Mouse (Mus musculus) hindbrain, embryonic 16.5 days (tissue): ENCODE measurements around the gene Mis18a. TPM values are rescaled to one million over a fixed set of nuclear protein-coding genes. Genes with fewer than 3 reads are reported as not detected.
A peak's percentile ranks its signal among the peaks of the same experiment; 100 is the strongest.

Source experiments
- ATAC-seq: fragments of 200-750 bp; cut with Nextera tagmentation; 2 replicates; pipeline ENCODE4 v1.8.0; 2017; ENCODE audit warnings: moderate TSS enrichment, moderate library complexity
- H3K27ac ChIP-seq: fragments of 300-500 bp; sonication (generic); 2 replicates; pipeline ENCODE4 v1.5.1; 2014; ENCODE audit warnings: low read depth, mild to moderate bottlenecking, control low read depth, low read length, moderate library complexity
- H3K27me3 ChIP-seq: fragments of 300-500 bp; sonication (generic); replicated peaks from 2 replicates; pipeline ENCODE4 v1.6.1; 2014; ENCODE audit warnings: low read length; ENCODE audit not compliant: control insufficient read depth, insufficient read depth
- H3K36me3 ChIP-seq: fragments of 300-500 bp; sonication (generic); 2 replicates; pipeline ENCODE4 v1.6.1; 2014; ENCODE audit warnings: mild to moderate bottlenecking, low read length, moderate library complexity, mixed read lengths; ENCODE audit not compliant: control insufficient read depth, insufficient read depth
- H3K4me1 ChIP-seq: fragments of 300-500 bp; sonication (generic); 2 replicates; pipeline ENCODE4 v1.6.1; 2014; ENCODE audit warnings: low read depth, low read length; ENCODE audit not compliant: control insufficient read depth, insufficient read depth
- H3K4me2 ChIP-seq: fragments of 300-500 bp; sonication (generic); 2 replicates; pipeline ENCODE4 v1.6.1; 2014; ENCODE audit warnings: mild to moderate bottlenecking, low read length, control low read depth, moderate library complexity
- H3K4me3 ChIP-seq: fragments of 300-500 bp; sonication (generic); 2 replicates; pipeline ENCODE4 v1.5.1; 2014; ENCODE audit warnings: mild to moderate bottlenecking, low read length, control low read depth, moderate library complexity
- H3K9ac ChIP-seq: fragments of 300-500 bp; sonication (generic); 2 replicates; pipeline ENCODE4 v1.6.1; 2014; ENCODE audit warnings: low read depth, mild to moderate bottlenecking, control low read depth, low read length, moderate library complexity
- H3K9me3 ChIP-seq: fragments of 300-500 bp; sonication (generic); 2 replicates; pipeline ENCODE4 v1.6.1; 2014; ENCODE audit warnings: mild to moderate bottlenecking, low read length, moderate library complexity; ENCODE audit not compliant: control insufficient read depth
- WGBS: fragments of 180-500 bp; shearing (Covaris S2); extraction: QIAGEN DNeasy Blood & Tissue Kit; methylation state at CpG from one replicate; pipeline ENCODE4 v1.1.7; 2014; 5-methylcytosine and 5-hydroxymethylcytosine counted together
- polyA plus RNA-seq: library from polyadenylated mRNA; unstranded; fragments of >200 nt; fragmentation: Nextera tagmentation; extraction: Ambion mirVana; gene quantifications from 2 replicates; pipeline ENCODE4 v1.2.1, GENCODE M21; 2015

Gene Mis18a
- polyA plus RNA-seq, 1 experiment from 2014 or later: 31.3 TPM

DNA sequence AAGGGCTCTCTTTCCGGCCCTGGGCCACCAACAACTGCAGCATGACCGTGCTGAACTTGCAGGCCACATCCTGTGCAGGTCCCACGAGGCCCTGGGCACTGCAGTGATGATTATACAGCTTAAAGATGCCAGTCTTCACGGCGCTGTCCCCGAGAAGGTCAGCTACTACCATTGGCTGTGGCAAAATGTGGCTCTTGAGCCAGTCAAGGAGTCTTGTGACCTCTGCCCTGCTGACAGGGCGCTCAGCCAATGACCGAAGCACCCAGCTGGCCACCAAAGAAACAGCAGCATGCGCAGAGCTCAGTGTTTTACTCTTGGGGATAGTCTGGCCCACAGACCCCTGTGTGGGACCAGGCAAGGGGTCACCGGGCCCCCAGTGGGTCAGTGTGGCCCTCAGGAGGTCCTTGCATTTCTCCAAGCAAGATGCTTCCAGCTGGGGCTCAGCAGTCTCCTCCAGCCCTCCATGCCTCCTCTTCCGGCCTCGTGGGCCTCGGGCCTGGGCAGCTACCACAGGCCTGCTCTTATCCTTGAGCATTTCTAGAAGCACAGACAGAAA is 26.3 kb upstream of the Mis18a start:
- Histone ChIP-seq H3K36me3 (peaks cover 24% of the 10 kb centered on the region), H3K4me3 (no peak overlapping the region), H3K9ac (no peak overlapping the region), H3K27ac (no peak overlapping the region), H3K4me1 (no peaks in the 10 kb centered on the region), H3K27me3 (no peaks in the 10 kb centered on the region), H3K4me2 (no peak overlapping the region), H3K9me3 (no peaks in the 10 kb centered on the region)
- no peak for ATAC-seq
- WGBS: 94% methylated on average over 13 of the region's 13 CpGs

GRCm38 (mm10) chr16:90748169-90748568 is 21.0 kb upstream of the Mis18a start:
- WGBS: 98% methylated on average over 7 of the region's 7 CpGs
- Histone ChIP-seq H3K36me3 (peaks cover 2% of the 10 kb centered on the region), H3K4me2 (no peak overlapping the region), H3K9ac (no peak overlapping the region), H3K4me3 (no peak overlapping the region), H3K9me3 (no peaks in the 10 kb centered on the region), H3K27me3 (no peaks in the 10 kb centered on the region), H3K4me1 (no peaks in the 10 kb centered on the region), H3K27ac (no peak overlapping the region)
- no peak for ATAC-seq

GRCm38 (mm10) chr16:90747143-90747542 is 19.9 kb upstream of the Mis18a start:
- 89% methylated on average over 6 of the region's 6 CpGs for WGBS
- H3K27me3 ChIP-seq: no peaks in the 10 kb centered on the region
- H3K27ac ChIP-seq: no peak overlapping the region
- H3K36me3 ChIP-seq: no peaks in the 10 kb centered on the region; the same call in 1 of the 2 replicates
- H3K4me2 ChIP-seq: no peak overlapping the region
- H3K4me3 ChIP-seq: no peak overlapping the region
- H3K4me1 ChIP-seq: no peaks in the 10 kb centered on the region
- H3K9ac ChIP-seq: no peak overlapping the region
- H3K9me3 ChIP-seq: no peaks in the 10 kb centered on the region
- ATAC-seq: no peak

DNA sequence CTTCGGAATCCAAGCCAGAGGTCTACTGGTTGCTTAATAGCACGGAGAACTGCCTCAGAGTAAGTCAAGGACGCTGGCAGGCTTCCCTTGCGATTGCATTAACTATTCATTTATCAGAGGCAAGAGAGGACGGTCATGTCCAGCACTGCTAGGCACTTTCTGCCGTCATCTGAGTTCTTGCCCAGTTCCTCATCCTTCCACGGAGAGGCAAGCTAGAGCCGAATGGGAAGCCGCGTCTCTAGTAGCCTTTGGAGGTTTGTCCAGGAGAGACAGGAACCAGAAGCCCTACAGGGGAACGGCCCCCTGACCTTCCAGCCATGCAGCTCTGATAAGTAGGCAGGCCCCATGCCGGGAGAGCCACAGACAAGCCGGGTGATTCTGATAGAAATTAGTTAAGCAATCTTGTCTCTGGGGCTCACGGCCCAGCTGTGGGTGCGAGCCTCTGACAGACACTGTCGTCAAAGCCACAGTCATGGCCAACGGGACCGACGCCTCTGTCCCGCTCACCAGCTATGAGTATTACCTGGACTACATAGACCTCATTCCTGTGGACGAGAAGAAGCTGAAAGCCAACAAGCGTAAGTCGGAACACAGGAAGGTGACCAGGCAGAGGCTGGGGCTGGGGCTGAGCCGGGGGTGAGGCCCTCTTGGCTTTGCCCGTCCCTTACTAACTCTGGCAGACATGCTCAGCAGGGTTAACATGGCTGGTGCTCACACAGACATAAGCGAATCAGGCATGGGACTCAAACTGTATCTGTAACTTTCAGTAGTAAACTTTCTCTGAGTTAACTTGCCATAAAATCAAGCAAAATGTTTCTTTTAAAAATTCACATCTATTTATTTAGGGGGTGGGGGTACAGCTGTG is 11.1 kb upstream of the Mis18a start, which contains the start of gene Mrap:
Mrap (plus strand) TSS at position 116 of the 865 bp plus-strand sequence.
- Histone ChIP-seq H3K27me3 (no peaks in the 10 kb centered on the region), H3K9me3 (no peaks in the 10 kb centered on the region)

DNA sequence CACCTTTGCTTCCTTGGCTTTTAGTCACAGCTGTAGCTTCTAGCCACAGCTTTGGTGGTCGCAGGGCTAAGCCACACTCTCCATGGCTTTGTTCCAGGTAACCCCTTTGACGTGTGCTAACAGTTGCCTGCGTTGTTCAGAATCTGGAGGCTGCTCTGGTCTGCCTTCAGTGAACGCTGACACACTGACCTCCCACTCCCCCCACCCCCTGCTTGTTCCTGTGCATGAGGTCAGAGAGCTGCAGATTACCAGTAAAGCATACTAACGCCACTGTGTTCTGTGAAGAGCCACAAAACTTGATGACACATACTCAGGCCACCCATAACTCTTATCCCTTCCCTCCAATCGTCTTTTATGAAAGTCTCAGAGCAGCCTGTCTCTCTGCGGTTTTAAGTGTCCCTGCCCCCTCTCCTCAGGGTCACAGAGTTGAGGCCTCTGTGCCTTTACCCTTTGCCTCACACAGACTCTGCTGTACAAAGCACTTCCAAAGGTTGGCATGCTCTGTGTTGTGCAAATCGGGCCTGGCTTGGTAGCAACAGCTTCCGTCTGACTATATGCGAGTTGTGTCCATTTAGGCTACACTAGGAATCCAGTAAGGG is 9.6 kb upstream of the Mis18a start:
- 64% methylated on average over 10 of the region's 10 CpGs for WGBS
- no peak for ATAC-seq
- no peaks in the 10 kb centered on the region for H3K27me3 ChIP-seq

More for the DNA sequence above, 11.1 kb upstream of the Mis18a start, which contains the start of gene Mrap:
- no peak within 1 kb of the TSS for H3K27ac ChIP-seq
- no peaks in the 10 kb centered on the region; the same call in 1 of the 2 replicates for H3K4me1 ChIP-seq
- H3K9ac ChIP-seq: no peak within 1 kb of the TSS
- H3K4me3 ChIP-seq: no peak within 1 kb of the TSS
- no peak for ATAC-seq
- WGBS: 83% methylated on average over 26 of the region's 26 CpGs
- no peak within 1 kb of the TSS for H3K4me2 ChIP-seq
- no peaks in the 10 kb centered on the region for H3K36me3 ChIP-seq

DNA sequence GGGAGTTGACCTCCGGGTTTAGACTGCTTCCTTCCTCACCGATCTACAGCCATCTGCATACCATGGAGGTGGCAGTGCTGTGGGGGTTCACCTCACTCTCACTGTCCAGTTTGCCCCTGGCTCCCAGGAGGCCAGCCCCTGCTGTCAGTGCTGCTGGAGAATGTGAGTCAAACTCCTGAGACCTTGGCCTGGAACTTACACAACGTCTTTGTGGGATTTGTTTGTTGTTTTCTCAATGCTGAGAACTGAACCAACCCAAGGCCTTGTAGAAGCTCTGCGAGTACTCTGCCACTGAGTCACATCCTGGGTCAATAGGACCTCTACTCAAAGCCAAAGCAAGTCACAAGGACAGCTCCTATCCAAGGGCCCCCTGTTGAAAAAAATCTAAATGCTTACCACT is 8.4 kb upstream of the Mis18a start:
- peaks cover 4% of the 10 kb centered on the region; the same call in 1 of the 2 replicates for H3K9me3 ChIP-seq
- no peak overlapping the region for H3K4me3 ChIP-seq
- no peaks in the 10 kb centered on the region for H3K27me3 ChIP-seq
- ATAC-seq: no peak
- H3K4me1 ChIP-seq: no peaks in the 10 kb centered on the region
- no peak overlapping the region for H3K27ac ChIP-seq
- 70% methylated on average over 4 of the region's 4 CpGs for WGBS
- H3K9ac ChIP-seq: no peak overlapping the region
- no peaks in the 10 kb centered on the region for H3K36me3 ChIP-seq
- H3K4me2 ChIP-seq: no peak overlapping the region

More for the DNA sequence above, 9.6 kb upstream of the Mis18a start:
- H3K36me3 ChIP-seq: no peaks in the 10 kb centered on the region
- H3K27ac ChIP-seq: no peak overlapping the region
- no peak overlapping the region for H3K4me3 ChIP-seq
- no peak overlapping the region for H3K9ac ChIP-seq
- H3K4me1 ChIP-seq: no peaks in the 10 kb centered on the region; the same call in 1 of the 2 replicates
- no peak overlapping the region for H3K4me2 ChIP-seq
- H3K9me3 ChIP-seq: no peaks in the 10 kb centered on the region

- no peak; the same call in 1 of the 2 replicates for ATAC-seq
- peak overlapping the region; percentile 86 for H3K4me3 ChIP-seq
- H3K27ac ChIP-seq: no peak overlapping the region
- no peaks in the 10 kb centered on the region for H3K27me3 ChIP-seq
- peak overlapping the region; percentile 73 for H3K9ac ChIP-seq
- peaks cover 4% of the 10 kb centered on the region; the same call in 1 of the 2 replicates for H3K9me3 ChIP-seq
- H3K36me3 ChIP-seq: no peaks in the 10 kb centered on the region
- H3K4me1 ChIP-seq: peaks cover 5% of the 10 kb centered on the region
- peak overlapping the region; percentile 99 for H3K4me2 ChIP-seq
- WGBS: 9% methylated on average over 30 of the region's 38 CpGs
These were observed 490 bp downstream of the Mis18a start for GRCm38 (mm10) chr16:90726600-90727227.

DNA sequence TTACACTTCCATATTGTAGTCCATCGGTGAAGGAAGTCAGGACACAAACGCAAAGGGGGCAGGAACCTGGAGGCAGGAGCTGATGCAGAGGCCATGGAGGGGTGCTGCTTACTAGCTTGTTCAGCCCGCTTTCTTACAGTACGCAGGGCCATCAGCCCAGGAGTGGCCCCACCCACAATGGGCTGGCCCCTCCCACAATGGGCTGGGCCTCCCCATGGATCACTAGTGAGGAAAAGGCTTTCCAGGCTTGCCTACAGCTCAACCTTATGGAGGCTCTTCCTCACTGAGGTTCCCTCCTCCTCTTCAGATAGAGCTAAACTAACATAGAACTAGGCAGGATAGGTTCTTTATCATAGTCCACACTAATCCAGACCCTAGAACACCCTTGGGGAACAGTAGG is 3.2 kb downstream of the Mis18a start:
- H3K4me2 ChIP-seq: no peak overlapping the region
- peaks cover 5% of the 10 kb centered on the region for H3K4me1 ChIP-seq
- no peaks in the 10 kb centered on the region for H3K36me3 ChIP-seq
- H3K9me3 ChIP-seq: no peaks in the 10 kb centered on the region
- H3K27me3 ChIP-seq: no peaks in the 10 kb centered on the region
- no peak overlapping the region for H3K4me3 ChIP-seq
- no peak overlapping the region for H3K9ac ChIP-seq
- ATAC-seq: no peak
- no peak overlapping the region for H3K27ac ChIP-seq
- 96% methylated on average over 4 of the region's 4 CpGs for WGBS
